Mouse (Mus musculus) macrophage (primary cell): ENCODE results near the gene Otogl. TPM values are rescaled to one million over a fixed set of nuclear protein-coding genes. Genes with fewer than 3 reads are reported as not detected.

Source experiments
- H3K27ac ChIP-seq: fragments of 350-480 bp; formaldehyde crosslinking; 2 replicates; pipeline ENCODE4 v1.9.0; 2021
- H3K36me3 ChIP-seq: fragments of 350-480 bp; formaldehyde crosslinking; 2 replicates; pipeline ENCODE4 v1.9.0; 2021; ENCODE audit errors: inconsistent target
- H3K4me3 ChIP-seq: fragments of 350-480 bp; formaldehyde crosslinking; 2 replicates; pipeline ENCODE4 v1.9.0; 2021; ENCODE audit errors: inconsistent target
- H3K79me2 ChIP-seq: fragments of 350-480 bp; formaldehyde crosslinking; 2 replicates; pipeline ENCODE4 v1.9.0; 2021; ENCODE audit errors: inconsistent target
- WGBS: methylation state at CpG from one replicate; pipeline ENCODE4 v1.1.7; 2026; ENCODE audit warnings: inconsistent platforms; ENCODE audit not compliant: missing documents; 5-methylcytosine and 5-hydroxymethylcytosine counted together
- polyA plus RNA-seq: library from polyadenylated mRNA; stranded (reverse); fragments of 250-400 nt; gene quantifications from 3 replicates; pipeline ENCODE4 v1.2.4, GENCODE M21; 2018; ENCODE audit warnings: inconsistent platforms

Otogl gene
- polyA plus RNA-seq, 1 experiment from 2014 or later: not detected

DNA sequence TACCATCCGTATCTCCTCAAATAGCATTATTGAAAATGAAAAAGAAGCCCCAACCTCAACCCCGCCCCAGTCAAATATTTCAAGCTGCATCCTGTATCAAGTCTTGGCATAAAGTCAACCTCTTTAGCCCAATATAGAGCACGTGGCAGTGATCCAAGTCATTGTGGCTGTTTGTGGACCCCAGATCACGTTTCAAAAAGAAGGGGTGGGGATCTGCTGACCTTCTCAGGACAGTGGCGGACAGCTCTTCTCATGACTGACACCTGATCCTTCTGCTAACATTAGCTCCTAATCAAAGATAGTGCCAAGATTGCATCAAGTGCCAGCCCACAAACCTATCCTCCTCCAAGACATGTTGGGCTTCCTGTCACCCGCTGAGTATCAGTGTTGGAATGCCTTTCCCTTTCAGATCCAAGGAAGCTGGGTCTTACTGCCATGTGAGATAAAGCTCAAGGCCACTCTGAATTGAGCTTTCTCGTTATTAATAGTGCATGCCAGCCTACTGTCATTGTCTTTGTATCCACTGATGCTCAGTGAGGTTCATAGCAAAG, 18.6 kb upstream of the Otogl start:
- H3K27ac ChIP-seq: no peak overlapping the region
- H3K4me3 ChIP-seq: no peak overlapping the region
- H3K36me3 ChIP-seq: no peaks in the 10 kb centered on the region
- no peaks in the 10 kb centered on the region for H3K79me2 ChIP-seq
- 36% methylated on average over 7 of the region's 7 CpGs for WGBS

DNA sequence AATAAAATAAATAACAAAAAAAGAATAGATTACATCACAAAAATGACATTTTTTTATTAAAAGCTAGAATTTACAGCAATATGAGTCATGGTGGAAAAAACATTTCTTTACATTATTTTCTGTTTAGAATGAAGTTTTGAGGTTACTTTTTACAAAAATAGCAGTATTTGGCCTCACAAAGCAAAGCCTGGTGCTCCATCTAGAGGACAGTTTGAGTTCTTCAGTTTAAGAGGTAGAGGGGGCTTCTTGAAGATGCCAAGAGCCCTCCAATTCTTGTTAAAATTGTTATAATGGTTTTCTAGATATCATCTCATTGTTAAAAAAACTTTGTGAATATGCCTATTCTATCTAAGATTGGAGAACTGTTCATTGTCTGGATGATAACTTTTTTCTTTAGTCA, 13.4 kb upstream of the Otogl start:
- no peaks in the 10 kb centered on the region for H3K79me2 ChIP-seq
- no peak overlapping the region for H3K4me3 ChIP-seq

DNA sequence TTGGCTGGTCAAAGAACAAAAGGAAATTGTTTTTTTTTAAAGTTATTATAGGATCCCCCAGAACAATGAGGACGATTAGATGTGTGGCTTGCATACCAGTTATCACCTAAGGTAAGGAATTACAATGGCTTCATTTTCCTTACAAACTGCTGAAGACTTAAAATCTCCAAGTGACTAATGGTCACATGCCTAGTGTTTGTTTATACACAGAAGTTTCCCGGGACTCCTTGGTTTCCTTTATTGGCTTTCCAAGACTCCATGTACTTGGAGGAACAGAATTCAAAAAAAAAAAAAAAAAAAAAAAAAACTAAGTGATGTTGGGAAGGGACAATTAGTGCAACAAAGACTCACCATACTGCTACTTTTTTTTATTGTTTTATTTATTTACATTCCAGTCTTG, 11.9 kb upstream of the Otogl start:
- Histone ChIP-seq H3K27ac (no peak overlapping the region), H3K36me3 (no peaks in the 10 kb centered on the region), H3K79me2 (no peaks in the 10 kb centered on the region), H3K4me3 (no peak overlapping the region)
- 72% methylated on average over 2 of the region's 2 CpGs for whole genome bisulfite sequencing

More for the DNA sequence above, 13.4 kb upstream of the Otogl start:
- no peak overlapping the region for H3K27ac ChIP-seq
- no peaks in the 10 kb centered on the region for H3K36me3 ChIP-seq

DNA sequence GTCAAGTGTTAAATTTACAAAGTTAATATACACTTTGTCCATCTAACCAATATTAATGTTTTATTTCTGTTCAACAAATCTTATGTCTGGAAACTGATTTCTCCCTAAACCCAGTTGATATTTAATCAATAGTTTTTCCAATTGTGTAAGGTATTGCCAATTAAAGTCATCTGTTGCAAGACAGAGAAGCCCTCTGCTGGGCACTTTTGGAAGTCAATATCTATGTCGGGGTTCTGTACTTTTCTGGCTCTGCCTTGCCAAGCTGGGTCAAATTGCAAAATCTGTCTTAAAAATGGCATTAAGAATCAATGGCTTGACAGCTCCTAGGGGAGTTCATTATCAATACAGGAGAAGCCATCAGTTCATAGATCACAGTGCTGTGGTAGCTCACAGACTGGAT, 10.8 kb upstream of the Otogl start:
- WGBS: 44% methylated on average over 1 of the region's 1 CpGs
- H3K4me3 ChIP-seq: no peak overlapping the region
- H3K36me3 ChIP-seq: no peaks in the 10 kb centered on the region
- no peak overlapping the region for H3K27ac ChIP-seq
- no peaks in the 10 kb centered on the region for H3K79me2 ChIP-seq

DNA sequence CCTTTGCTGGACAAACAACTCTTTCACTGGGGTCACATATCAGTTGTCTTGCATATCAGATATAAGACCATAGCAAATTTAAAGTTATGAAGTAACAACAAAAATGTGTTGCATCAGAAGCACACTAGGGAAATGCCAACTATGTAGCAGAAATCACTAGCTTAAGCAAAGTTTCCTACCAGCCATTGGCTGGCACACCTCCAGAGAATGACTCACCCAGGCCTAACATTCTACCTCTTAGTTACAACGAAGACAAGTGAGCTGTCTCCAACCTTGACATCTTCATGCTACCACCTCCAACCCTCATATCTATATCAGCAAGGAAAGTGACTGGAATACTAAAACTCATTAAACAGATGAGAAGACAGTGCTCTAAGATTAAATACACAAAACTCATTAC, 9.6 kb upstream of the Otogl start:
- H3K4me3 ChIP-seq: no peak overlapping the region
- no peak overlapping the region for H3K27ac ChIP-seq
- H3K79me2 ChIP-seq: no peaks in the 10 kb centered on the region
- no peaks in the 10 kb centered on the region for H3K36me3 ChIP-seq
- WGBS: 0% methylated on average over 1 of the region's 1 CpGs

DNA sequence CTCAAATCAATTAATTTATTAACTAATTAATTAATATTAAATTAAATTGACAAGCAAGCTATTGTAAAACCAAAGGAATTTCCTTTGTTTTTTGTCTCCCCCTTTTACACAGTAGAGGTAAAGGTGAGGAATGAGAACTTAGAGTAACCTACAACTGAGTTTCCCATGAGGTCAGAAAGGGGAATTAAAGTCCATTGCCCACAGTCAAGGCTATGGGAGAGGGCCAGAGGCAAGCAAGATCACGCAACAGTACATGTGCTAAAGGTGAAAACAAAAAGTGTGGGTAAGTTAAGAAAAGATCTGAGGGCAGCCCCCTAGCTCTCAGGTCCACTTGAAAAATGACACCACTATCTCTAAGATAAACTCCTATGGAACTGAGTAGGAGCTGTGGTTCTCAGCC, 9.2 kb upstream of the Otogl start:
- H3K79me2 ChIP-seq: no peaks in the 10 kb centered on the region
- no peak overlapping the region for H3K27ac ChIP-seq
- WGBS: no CpG with 5 or more reads among the region's 1 CpGs
- no peaks in the 10 kb centered on the region for H3K36me3 ChIP-seq
- no peak overlapping the region for H3K4me3 ChIP-seq

DNA sequence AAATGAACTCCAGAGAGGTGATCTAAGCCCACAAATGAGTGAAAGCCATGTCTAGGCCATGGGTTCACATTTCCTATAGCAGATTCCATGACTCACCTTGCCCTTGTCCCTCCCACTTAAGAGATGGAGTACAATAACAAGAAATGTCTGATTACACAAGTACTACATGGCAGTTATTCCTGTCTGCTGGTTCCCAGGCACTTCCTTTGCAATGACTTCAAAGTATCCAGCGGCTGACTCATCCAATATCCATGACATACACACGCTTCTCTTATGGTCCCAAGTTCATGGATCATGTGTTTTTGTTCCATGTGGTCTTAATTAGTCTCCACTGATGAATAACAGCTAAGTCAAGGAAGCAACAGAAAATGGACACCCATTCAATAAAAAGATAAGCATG, 1.1 kb upstream of the Otogl start:
- WGBS: 93% methylated on average over 2 of the region's 2 CpGs

DNA sequence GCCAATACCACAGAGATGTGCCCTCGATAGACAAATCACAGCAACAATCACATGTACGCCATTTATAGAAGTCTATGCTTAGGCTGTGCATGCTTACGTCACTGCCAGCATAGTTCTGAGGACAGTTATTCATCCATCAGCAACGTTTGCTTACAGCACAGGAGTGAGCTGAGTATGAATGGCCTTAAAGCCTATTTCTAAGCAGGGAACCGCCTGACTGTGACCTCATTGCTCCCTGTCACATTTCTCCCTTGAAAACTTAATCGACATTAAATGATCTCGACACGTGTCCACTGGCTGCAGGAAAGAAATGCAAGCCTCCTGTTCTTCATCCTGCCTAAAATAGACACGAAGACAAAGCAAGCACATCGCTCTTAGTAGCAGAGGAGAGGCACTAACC, 5.5 kb downstream of the Otogl start:
- WGBS: 88% methylated on average over 10 of the region's 10 CpGs
- Histone ChIP-seq H3K79me2 (no peaks in the 10 kb centered on the region), H3K36me3 (no peaks in the 10 kb centered on the region), H3K4me3 (no peak overlapping the region), H3K27ac (no peak overlapping the region)

More for the DNA sequence above, 1.1 kb upstream of the Otogl start:
- Histone ChIP-seq H3K27ac (no peak overlapping the region), H3K36me3 (no peaks in the 10 kb centered on the region), H3K4me3 (no peak overlapping the region), H3K79me2 (no peaks in the 10 kb centered on the region)

DNA sequence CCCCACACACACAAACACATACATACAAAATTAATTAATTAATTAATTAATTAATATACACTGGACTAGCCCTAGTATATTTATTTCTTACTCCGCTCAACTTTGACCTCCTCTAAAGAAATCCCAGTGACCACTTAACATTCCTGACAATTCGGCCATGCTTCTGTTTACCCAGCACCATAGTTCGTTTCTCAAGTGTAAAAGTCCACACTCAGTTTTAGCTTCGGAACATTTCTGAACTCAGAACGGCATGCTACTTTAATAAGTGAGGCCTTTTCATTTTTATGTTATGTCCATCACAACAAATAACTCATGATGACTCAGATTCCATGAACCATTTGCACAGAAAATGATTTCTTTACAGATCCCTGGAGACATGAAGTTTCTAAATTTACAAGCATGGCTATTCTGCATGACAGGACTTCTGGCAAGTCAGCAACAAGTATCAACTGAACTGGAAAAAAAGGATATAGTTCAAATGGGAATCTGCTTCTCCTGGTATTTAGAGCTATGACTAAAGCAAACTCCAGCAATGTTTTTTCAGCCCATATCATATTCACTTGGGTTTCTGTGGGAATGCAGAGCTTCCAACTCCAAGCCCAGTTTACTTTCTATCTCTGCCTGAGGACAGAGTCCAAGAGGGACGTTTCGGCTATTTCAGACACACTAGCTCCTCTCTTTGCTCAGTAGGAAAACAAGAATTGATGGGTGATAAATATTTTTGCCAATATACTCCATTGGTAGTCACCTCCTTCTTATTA, 6.5 kb downstream of the Otogl start:
- H3K36me3 ChIP-seq: no peaks in the 10 kb centered on the region
- 95% methylated on average over 7 of the region's 7 CpGs for WGBS
- no peak overlapping the region for H3K4me3 ChIP-seq
- H3K79me2 ChIP-seq: no peaks in the 10 kb centered on the region
- no peak overlapping the region for H3K27ac ChIP-seq

DNA sequence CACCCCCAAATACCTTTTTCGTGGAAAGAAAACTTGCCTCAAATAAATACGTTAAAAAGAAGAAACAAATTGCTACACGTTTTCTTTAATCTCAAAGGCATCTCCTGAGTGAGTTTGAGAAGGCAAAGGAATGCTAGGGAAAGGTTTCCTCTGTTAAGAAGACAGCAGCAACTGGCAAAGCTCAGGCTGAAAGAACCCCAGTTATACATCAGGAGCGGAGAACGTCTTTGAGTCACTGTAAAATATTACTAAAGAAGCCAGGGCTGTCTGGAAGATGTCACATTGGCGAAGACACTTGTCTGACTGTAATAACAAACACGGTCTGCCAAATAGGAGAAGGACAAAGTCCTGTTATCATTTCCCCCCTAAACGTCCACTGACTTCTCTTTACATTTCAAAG, 10.0 kb downstream of the Otogl start:
- Histone ChIP-seq H3K36me3 (no peaks in the 10 kb centered on the region), H3K79me2 (no peaks in the 10 kb centered on the region), H3K4me3 (no peak overlapping the region), H3K27ac (no peak overlapping the region)
- WGBS: 86% methylated on average over 6 of the region's 8 CpGs

DNA sequence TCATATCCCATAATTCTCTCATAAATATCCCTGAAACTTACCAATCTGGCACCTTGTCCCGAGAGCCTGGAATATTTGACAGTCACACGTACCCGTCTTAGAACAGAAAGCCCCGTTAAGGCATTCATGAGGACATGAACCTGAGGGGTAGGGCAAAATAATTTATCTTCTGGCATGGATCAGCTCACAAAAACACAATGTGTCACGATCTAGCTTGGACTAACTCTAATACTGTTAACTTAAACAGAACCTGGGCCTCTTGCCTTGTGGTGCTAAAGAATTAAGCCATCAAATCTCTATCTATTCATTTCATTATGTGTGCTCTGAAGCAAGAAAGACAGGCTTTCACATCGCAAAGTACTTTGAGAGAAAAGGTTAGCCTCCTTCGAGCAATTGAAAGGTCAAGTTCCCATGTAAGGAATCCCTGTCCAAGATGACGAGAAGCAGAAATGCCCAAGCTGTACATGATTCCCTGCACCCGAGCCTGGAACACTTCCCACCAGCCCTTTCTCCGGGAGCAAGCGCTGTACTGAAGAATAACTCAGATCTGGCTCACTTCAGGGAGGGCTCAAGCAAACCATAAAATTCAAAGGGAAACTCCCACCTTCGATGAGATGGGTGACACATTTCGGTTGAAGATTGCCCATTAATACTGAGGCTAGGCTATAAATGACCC, 10.6 kb downstream of the Otogl start:
- Histone ChIP-seq H3K79me2 (no peaks in the 10 kb centered on the region), H3K27ac (no peak overlapping the region), H3K4me3 (no peak overlapping the region), H3K36me3 (no peaks in the 10 kb centered on the region)
- WGBS: 95% methylated on average over 13 of the region's 13 CpGs

DNA sequence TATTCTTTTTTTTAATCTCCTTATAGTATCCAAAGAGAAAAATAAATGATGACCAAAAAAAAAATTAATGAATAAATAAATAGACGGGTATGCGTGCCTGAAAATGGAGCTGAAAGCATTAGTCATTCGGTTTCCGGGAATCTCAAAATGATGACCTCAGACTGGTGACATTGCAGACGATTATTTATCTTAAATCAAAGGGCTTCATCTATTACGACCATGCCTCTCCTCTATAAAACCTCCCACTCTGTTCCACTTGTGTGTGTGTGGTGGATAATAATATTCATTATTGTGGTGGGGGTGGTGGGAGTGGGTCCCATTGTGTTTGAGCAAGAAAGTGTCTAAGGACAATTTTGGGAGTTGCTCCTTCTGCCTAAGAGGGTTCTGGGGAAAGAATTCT, 12.0 kb downstream of the Otogl start:
- H3K36me3 ChIP-seq: no peaks in the 10 kb centered on the region
- H3K4me3 ChIP-seq: no peak overlapping the region
- no peaks in the 10 kb centered on the region for H3K79me2 ChIP-seq
- 85% methylated on average over 4 of the region's 6 CpGs for WGBS
- no peak overlapping the region for H3K27ac ChIP-seq

DNA sequence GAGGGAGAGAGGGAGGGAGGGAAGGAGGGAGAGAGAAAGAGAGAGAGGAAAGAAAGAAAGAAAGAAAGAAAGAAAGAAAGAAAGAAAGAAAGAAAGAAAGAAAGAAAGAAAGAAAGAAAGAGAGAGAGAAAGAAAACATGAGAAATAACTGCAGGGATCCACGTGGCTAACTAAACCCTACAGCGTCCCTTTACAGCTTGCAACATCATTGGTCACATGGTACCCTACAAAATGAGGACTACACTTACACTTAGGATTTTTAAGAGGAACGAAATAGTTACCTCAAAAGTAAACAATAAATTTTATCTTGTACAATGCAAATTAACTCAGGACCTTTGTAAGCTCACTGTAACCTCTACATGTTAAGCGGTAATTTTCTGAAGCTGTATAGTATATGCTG, 15.8 kb downstream of the Otogl start:
- no peak overlapping the region for H3K27ac ChIP-seq
- no peaks in the 10 kb centered on the region for H3K79me2 ChIP-seq
- no peak overlapping the region for H3K4me3 ChIP-seq
- no peaks in the 10 kb centered on the region for H3K36me3 ChIP-seq
- WGBS: 39% methylated on average over 4 of the region's 4 CpGs

DNA sequence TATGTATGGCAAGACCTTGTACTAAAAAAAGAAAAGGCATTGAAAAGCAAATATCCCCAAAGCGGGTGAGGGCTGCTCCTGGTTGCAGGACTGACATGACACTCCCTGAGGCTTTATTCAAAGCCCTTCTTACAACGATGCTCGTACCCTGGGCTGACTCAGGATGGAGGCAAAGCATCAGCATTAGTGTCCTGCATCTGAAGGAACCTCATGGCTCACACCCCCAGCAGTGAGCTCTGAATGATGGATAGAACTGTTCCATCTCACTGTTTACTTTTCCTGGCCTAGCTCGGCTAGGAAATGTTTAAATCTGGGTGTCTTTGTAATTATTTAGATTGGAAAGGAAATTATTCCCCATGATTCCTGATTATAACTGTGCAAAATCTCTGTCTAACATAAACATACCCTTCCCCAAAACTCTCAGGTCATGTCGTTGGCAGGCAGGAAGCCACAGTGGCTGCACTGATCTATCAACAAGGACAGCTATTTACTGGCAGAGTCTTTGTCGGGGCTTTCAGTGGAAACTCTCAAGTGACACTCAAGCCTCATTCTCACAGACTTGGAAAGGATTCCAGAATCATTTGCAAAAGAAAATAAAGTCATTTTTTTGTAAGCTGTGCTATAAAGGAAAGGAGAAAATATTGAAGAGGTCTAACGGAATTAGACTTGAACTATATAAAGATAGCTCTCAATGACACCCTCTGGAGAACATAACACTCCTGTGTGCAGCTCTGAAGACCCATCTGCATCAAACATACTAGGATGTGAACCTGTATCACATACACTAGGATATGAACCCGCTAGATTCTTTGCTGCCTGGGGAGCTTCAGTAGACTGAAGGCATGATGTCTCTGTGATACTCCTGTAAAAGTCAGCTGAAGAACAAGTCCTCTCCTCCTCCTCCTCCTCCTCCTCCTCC, 17.0 kb downstream of the Otogl start:
- no peak overlapping the region for H3K27ac ChIP-seq
- no peaks in the 10 kb centered on the region for H3K36me3 ChIP-seq
- no peak overlapping the region for H3K4me3 ChIP-seq
- no peaks in the 10 kb centered on the region for H3K79me2 ChIP-seq
- WGBS: 66% methylated on average over 8 of the region's 8 CpGs

DNA sequence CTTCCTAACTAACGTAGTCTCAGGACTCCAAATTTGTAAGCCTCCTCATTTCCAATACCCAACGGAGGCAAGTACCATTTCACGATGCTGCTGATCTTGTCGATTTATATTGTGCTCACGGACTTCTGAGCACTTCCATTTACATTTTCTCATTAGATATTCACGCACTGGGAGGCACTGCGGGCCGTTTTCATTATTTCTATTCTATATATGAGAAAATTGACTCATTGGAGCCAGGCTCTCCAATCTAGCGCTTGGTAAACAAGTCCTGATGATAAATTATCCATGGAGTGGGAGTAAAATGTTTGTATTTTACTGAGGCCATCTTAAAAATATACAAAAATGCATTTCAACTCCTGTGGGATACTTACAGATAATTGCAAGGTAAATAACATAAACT, 21.5 kb downstream of the Otogl start:
- H3K27ac ChIP-seq: no peak overlapping the region
- WGBS: 91% methylated on average over 8 of the region's 9 CpGs
- no peaks in the 10 kb centered on the region for H3K79me2 ChIP-seq
- no peaks in the 10 kb centered on the region for H3K36me3 ChIP-seq
- H3K4me3 ChIP-seq: no peak overlapping the region
